Mouse (Mus musculus): ENCODE data around the gene Cyp2c70. TPM values are rescaled to one million over a fixed set of nuclear protein-coding genes. Genes with fewer than 3 reads are reported as not detected.
"Not testable (repeated sequence)": the region's sequence is repeated elsewhere in the genome, so short reads cannot be mapped to it uniquely, and the experiment has no call there.

The Cyp2c70 gene
- polyA plus RNA-seq, 1 experiment from 2014 or later, result 4.0 TPM

GRCm38 (mm10) chr19:40178311-40178710 is 8.8 kb downstream of the Cyp2c70 start:
- Histone ChIP-seq H3K9ac (no peak overlapping the region), H3K27ac (no peak overlapping the region), H3K4me1 (replicated peaks) (no peaks in the 10 kb centered on the region), H3K4me2 (replicated peaks) (no peak overlapping the region), H3K36me3 (no peaks in the 10 kb centered on the region), H3K9me3 (no peaks in the 10 kb centered on the region), H3K27me3 (replicated peaks) (no peaks in the 10 kb centered on the region), H3K4me3 (replicated peaks) (no peak overlapping the region)
- WGBS, result 70% methylated on average over 4 of the region's 4 CpGs
- ATAC-seq, result no peak

- not testable (repeated sequence) for H3K9me3 ChIP-seq; H3K27ac ChIP-seq; H3K4me3 ChIP-seq (replicated peaks); H3K36me3 ChIP-seq; ATAC-seq; H3K4me1 ChIP-seq (replicated peaks); H3K27me3 ChIP-seq (replicated peaks); H3K4me2 ChIP-seq (replicated peaks); H3K9ac ChIP-seq
- 84% methylated on average over 4 of the region's 4 CpGs for WGBS
Observed at GRCm38 (mm10) chr19:40168391-40168790, 18.7 kb downstream of the Cyp2c70 start.

GRCm38 (mm10) chr19:40126996-40127395 is 60.1 kb downstream of the Cyp2c70 start:
- not testable (repeated sequence) for H3K27me3 ChIP-seq (replicated peaks); H3K36me3 ChIP-seq; H3K4me3 ChIP-seq (replicated peaks); H3K27ac ChIP-seq; H3K4me2 ChIP-seq (replicated peaks); H3K9ac ChIP-seq; H3K9me3 ChIP-seq; H3K4me1 ChIP-seq (replicated peaks); ATAC-seq
- WGBS, result 44% methylated on average over 2 of the region's 2 CpGs

- not testable (repeated sequence) for H3K27ac ChIP-seq; H3K27me3 ChIP-seq (replicated peaks); H3K4me3 ChIP-seq (replicated peaks); ATAC-seq; H3K9ac ChIP-seq; H3K9me3 ChIP-seq; H3K4me1 ChIP-seq (replicated peaks); H3K4me2 ChIP-seq (replicated peaks); H3K36me3 ChIP-seq
- WGBS, result 98% methylated on average over 3 of the region's 3 CpGs
Observed at GRCm38 (mm10) chr19:40125165-40125564, 62.0 kb downstream of the Cyp2c70 start.

- not testable (repeated sequence) for H3K4me1 ChIP-seq (replicated peaks); H3K9me3 ChIP-seq; H3K27ac ChIP-seq; ATAC-seq; H3K4me2 ChIP-seq (replicated peaks); H3K9ac ChIP-seq; H3K27me3 ChIP-seq (replicated peaks); H3K4me3 ChIP-seq (replicated peaks); H3K36me3 ChIP-seq
- WGBS, result 76% methylated on average over 13 of the region's 13 CpGs
Observed at GRCm38 (mm10) chr19:40119624-40120023, 67.5 kb downstream of the Cyp2c70 start.

Other genes starting within 250 kb of the Cyp2c70 start
- not detected in 2 replicates for gene Cyp2c37, start 194.9 kb downstream of the Cyp2c70 start, polyA plus RNA-seq (2015; fragmentation: Nextera tagmentation; extraction: Ambion mirVana)
- gene Cyp2c54, start 113.5 kb downstream of the Cyp2c70 start, polyA plus RNA-seq (2015; fragmentation: Nextera tagmentation; extraction: Ambion mirVana), result not detected in 2 replicates
- gene Cyp2c50, start 97.6 kb downstream of the Cyp2c70 start, polyA plus RNA-seq (2015; fragmentation: Nextera tagmentation; extraction: Ambion mirVana), result not detected in 2 replicates
- gene Pdlim1, start 84.5 kb upstream of the Cyp2c70 start, polyA plus RNA-seq (2015; fragmentation: Nextera tagmentation; extraction: Ambion mirVana), result 195 and 211 TPM in 2 replicates

All from intestine, embryonic 15.5 days (tissue).